Mouse (Mus musculus): ENCODE measurements around the gene Sat2.
"Not testable (repeated sequence)": the region's sequence is repeated elsewhere in the genome, so short reads cannot be mapped to it uniquely, and the experiment has no call there.

The Sat2 gene

GRCm38 (mm10) chr11:69616781-69617180 is 5.0 kb upstream of the Sat2 start:
- no peaks in the 10 kb centered on the region for H3K9me3 ChIP-seq (ENCODE audit: low read length)
- no peak for TF ChIP-seq POU5F1 (IDR thresholded peaks at IDR 0.05; ENCODE audit: borderline replicate concordance, low read length)
- no peak for TF ChIP-seq NANOG (IDR thresholded peaks at IDR 0.05; ENCODE audit: borderline replicate concordance, low read length)
- TF ChIP-seq CTCF (conservative IDR thresholded peaks at IDR 0.05; ENCODE audit: low read length) = no peak
- H3K4me1 ChIP-seq (replicated peaks; ENCODE audit: low read depth, low read length) = peaks cover 33% of the 10 kb centered on the region
- no peaks in the 10 kb centered on the region for H3K36me3 ChIP-seq (ENCODE audit: insufficient read depth, low read length)
- H3K4me3 ChIP-seq (replicated peaks; ENCODE audit: low read length) = no peak overlapping the region
- peaks cover 35% of the 10 kb centered on the region for H3K27me3 ChIP-seq (ENCODE audit: insufficient read depth, low read length)

GRCm38 (mm10) chr11:69617805-69618204 is 4.0 kb upstream of the Sat2 start, which contains the start of gene Shbg:
Shbg (minus strand) TSS chr11:69617905.
- H3K36me3 ChIP-seq (ENCODE audit: insufficient read depth, low read length) = no peaks in the 10 kb centered on the region
- no peak within 1 kb of the TSS for H3K4me3 ChIP-seq (replicated peaks; ENCODE audit: low read length)
- TF ChIP-seq POU5F1 (IDR thresholded peaks at IDR 0.05; ENCODE audit: borderline replicate concordance, low read length) = no peak
- TF ChIP-seq CTCF (conservative IDR thresholded peaks at IDR 0.05; ENCODE audit: low read length) = no peak
- no peak for TF ChIP-seq NANOG (IDR thresholded peaks at IDR 0.05; ENCODE audit: borderline replicate concordance, low read length)
- peaks cover 35% of the 10 kb centered on the region for H3K27me3 ChIP-seq (ENCODE audit: insufficient read depth, low read length)
- peaks cover 38% of the 10 kb centered on the region for H3K4me1 ChIP-seq (replicated peaks; ENCODE audit: low read depth, low read length)
- H3K9me3 ChIP-seq (ENCODE audit: low read length) = no peaks in the 10 kb centered on the region

GRCm38 (mm10) chr11:69620394-69621081 is 1.3 kb upstream of the Sat2 start:
- Histone ChIP-seq H3K9me3 (ENCODE audit: low read length) (no peaks in the 10 kb centered on the region), H3K4me1 (replicated peaks; ENCODE audit: low read depth, low read length) (peaks cover 31% of the 10 kb centered on the region), H3K36me3 (ENCODE audit: insufficient read depth, low read length) (no peaks in the 10 kb centered on the region), H3K27me3 (ENCODE audit: insufficient read depth, low read length) (peaks cover 29% of the 10 kb centered on the region), H3K4me3 (replicated peaks; ENCODE audit: low read length) (no peak overlapping the region)
- TF ChIP-seq NANOG (IDR thresholded peaks at IDR 0.05; ENCODE audit: borderline replicate concordance, low read length) (no peak), POU5F1 (IDR thresholded peaks at IDR 0.05; ENCODE audit: borderline replicate concordance, low read length) (no peak), CTCF (conservative IDR thresholded peaks at IDR 0.05; ENCODE audit: low read length) (no peak)

- H3K27me3 ChIP-seq (ENCODE audit: insufficient read depth, low read length) = peaks cover 10% of the 10 kb centered on the region
- H3K4me3 ChIP-seq (replicated peaks; ENCODE audit: low read length) = peak overlapping the region; percentile 73
- no peak for TF ChIP-seq POU5F1 (IDR thresholded peaks at IDR 0.05; ENCODE audit: borderline replicate concordance, low read length)
- H3K9me3 ChIP-seq (ENCODE audit: low read length) = no peaks in the 10 kb centered on the region
- peaks cover 28% of the 10 kb centered on the region for H3K4me1 ChIP-seq (replicated peaks; ENCODE audit: low read depth, low read length)
- no peaks in the 10 kb centered on the region for H3K36me3 ChIP-seq (ENCODE audit: insufficient read depth, low read length)
Observed at GRCm38 (mm10) chr11:69622406-69622805, 582 bp downstream of the Sat2 start.

- peaks cover 28% of the 10 kb centered on the region for H3K4me1 ChIP-seq (replicated peaks; ENCODE audit: low read depth, low read length)
- peaks cover 4% of the 10 kb centered on the region for H3K27me3 ChIP-seq (ENCODE audit: insufficient read depth, low read length)
- H3K9me3 ChIP-seq (ENCODE audit: low read length) = no peaks in the 10 kb centered on the region
- no peaks in the 10 kb centered on the region for H3K36me3 ChIP-seq (ENCODE audit: insufficient read depth, low read length)
- TF ChIP-seq CTCF (conservative IDR thresholded peaks at IDR 0.05; ENCODE audit: low read length) (no peak), POU5F1 (IDR thresholded peaks at IDR 0.05; ENCODE audit: borderline replicate concordance, low read length) (no peak), NANOG (IDR thresholded peaks at IDR 0.05; ENCODE audit: borderline replicate concordance, low read length) (no peak)
- H3K4me3 ChIP-seq (replicated peaks; ENCODE audit: low read length) = peak overlapping the region; percentile 73
Observed at GRCm38 (mm10) chr11:69623006-69623405, 1.2 kb downstream of the Sat2 start.

- H3K4me3 ChIP-seq (replicated peaks; ENCODE audit: low read length); H3K27me3 ChIP-seq (ENCODE audit: insufficient read depth, low read length): not testable (repeated sequence)
- H3K4me1 ChIP-seq (replicated peaks; ENCODE audit: low read depth, low read length) = peaks cover 28% of the 10 kb centered on the region
Observed at GRCm38 (mm10) chr11:69624339-69624738, 2.5 kb downstream of the Sat2 start.

GRCm38 (mm10) chr11:69628286-69628685 is 6.5 kb downstream of the Sat2 start:
- Histone ChIP-seq H3K9me3 (ENCODE audit: low read length) (no peaks in the 10 kb centered on the region), H3K27me3 (ENCODE audit: insufficient read depth, low read length) (no peaks in the 10 kb centered on the region), H3K4me3 (replicated peaks; ENCODE audit: low read length) (no peak overlapping the region), H3K4me1 (replicated peaks; ENCODE audit: low read depth, low read length) (peaks cover 17% of the 10 kb centered on the region), H3K36me3 (ENCODE audit: insufficient read depth, low read length) (no peaks in the 10 kb centered on the region)
- TF ChIP-seq POU5F1 (IDR thresholded peaks at IDR 0.05; ENCODE audit: borderline replicate concordance, low read length) (no peak), NANOG (IDR thresholded peaks at IDR 0.05; ENCODE audit: borderline replicate concordance, low read length) (no peak), CTCF (conservative IDR thresholded peaks at IDR 0.05; ENCODE audit: low read length) (peak; percentile 98)

More at GRCm38 (mm10) chr11:69624339-69624738, 2.5 kb downstream of the Sat2 start:
- not testable (repeated sequence) for H3K9me3 ChIP-seq (ENCODE audit: low read length); H3K36me3 ChIP-seq (ENCODE audit: insufficient read depth, low read length)

GRCm38 (mm10) chr11:69629802-69630201 is 8.0 kb downstream of the Sat2 start:
- TF ChIP-seq CTCF (conservative IDR thresholded peaks at IDR 0.05; ENCODE audit: low read length) = peak; percentile 90
- no peak for TF ChIP-seq POU5F1 (IDR thresholded peaks at IDR 0.05; ENCODE audit: borderline replicate concordance, low read length)
- H3K27me3 ChIP-seq (ENCODE audit: insufficient read depth, low read length) = no peaks in the 10 kb centered on the region
- no peak overlapping the region for H3K4me3 ChIP-seq (replicated peaks; ENCODE audit: low read length)
- peaks cover 22% of the 10 kb centered on the region for H3K4me1 ChIP-seq (replicated peaks; ENCODE audit: low read depth, low read length)
- H3K36me3 ChIP-seq (ENCODE audit: insufficient read depth, low read length) = peaks cover 4% of the 10 kb centered on the region
- no peaks in the 10 kb centered on the region for H3K9me3 ChIP-seq (ENCODE audit: low read length)

Data from E14TG2a.4 (cell line).